Mouse (Mus musculus) urinary bladder, postnatal 25 days (tissue): ENCODE results near the gene Jpt1.
"Not testable (repeated sequence)": the region's sequence is repeated elsewhere in the genome, so short reads cannot be mapped to it uniquely, and the experiment has no call there.

Source experiments
- DNase-seq: peaks from one replicate; pipeline ENCODE4 v3.0.0; 2022; ENCODE audit warnings: low spot score

The Jpt1 gene

GRCm38 (mm10) chr11:115475025-115475757 lies 39.0 kb downstream of the Jpt1 start, which contains the start of gene Armc7:
Armc7 (plus strand) TSS chr11:115475667.
- DNase-seq = peak; percentile 91

- peak; percentile 90 for DNase-seq
Measured at GRCm38 (mm10) chr11:115473626-115474275, 40.4 kb downstream of the Jpt1 start.

GRCm38 (mm10) chr11:115472183-115472582 lies 42.0 kb downstream of the Jpt1 start:
- DNase-seq = no peak

GRCm38 (mm10) chr11:115467217-115467618 lies 47.0 kb downstream of the Jpt1 start:
- no peak for DNase-seq

GRCm38 (mm10) chr11:115464851-115465250 lies 49.3 kb downstream of the Jpt1 start:
- DNase-seq = no peak

GRCm38 (mm10) chr11:115463397-115463796 lies 50.8 kb downstream of the Jpt1 start:
- DNase-seq = no peak

GRCm38 (mm10) chr11:115462243-115462891 lies 51.8 kb downstream of the Jpt1 start, which contains the start of gene Slc16a5:
Slc16a5 (plus strand) TSS chr11:115462474.
- no peak for DNase-seq

- no peak for DNase-seq
Measured at GRCm38 (mm10) chr11:115461846-115462242, 52.3 kb downstream of the Jpt1 start.

- DNase-seq = no peak
Measured at GRCm38 (mm10) chr11:115460976-115461375, 53.2 kb downstream of the Jpt1 start.

GRCm38 (mm10) chr11:115457405-115457804 lies 56.8 kb downstream of the Jpt1 start:
- DNase-seq = no peak

GRCm38 (mm10) chr11:115456182-115456581 lies 58.0 kb downstream of the Jpt1 start:
- DNase-seq = no peak

GRCm38 (mm10) chr11:115455619-115456018 lies 58.6 kb downstream of the Jpt1 start:
- no peak for DNase-seq

- not testable (repeated sequence) for DNase-seq
Measured at GRCm38 (mm10) chr11:115454822-115455221, 59.4 kb downstream of the Jpt1 start.

GRCm38 (mm10) chr11:115453306-115453705 lies 60.9 kb downstream of the Jpt1 start:
- no peak for DNase-seq

GRCm38 (mm10) chr11:115452281-115452860 lies 61.8 kb downstream of the Jpt1 start:
- no peak for DNase-seq

- no peak for DNase-seq
Measured at GRCm38 (mm10) chr11:115451781-115452241, 62.4 kb downstream of the Jpt1 start.

GRCm38 (mm10) chr11:115450176-115450575 lies 64.0 kb downstream of the Jpt1 start:
- no peak for DNase-seq

GRCm38 (mm10) chr11:115448998-115449397 lies 65.2 kb downstream of the Jpt1 start:
- DNase-seq = no peak

- no peak for DNase-seq
Measured at GRCm38 (mm10) chr11:115448075-115448474, 66.1 kb downstream of the Jpt1 start.
